Mouse (Mus musculus): ENCODE data around the gene Depdc5.

DNA sequence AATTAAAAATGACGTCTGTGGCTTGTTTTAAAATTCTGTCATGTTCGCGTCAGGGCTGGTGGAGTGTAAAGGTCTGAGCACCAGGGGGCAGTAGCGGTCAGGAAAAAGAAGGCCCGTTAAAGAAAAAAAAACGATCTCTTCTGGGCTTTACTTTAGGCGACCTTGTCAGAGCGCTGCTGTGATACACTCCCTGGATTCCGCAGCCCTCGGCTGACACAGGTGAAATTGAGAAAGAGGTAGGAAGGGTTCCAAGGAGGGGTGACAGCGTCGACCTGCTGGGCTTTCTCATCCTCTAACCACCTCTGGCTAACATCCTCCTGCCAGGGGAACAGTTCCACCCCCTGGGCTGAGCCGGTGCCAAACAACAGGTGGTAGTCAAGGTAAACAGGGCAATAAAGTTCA lies 176.0 kb downstream of the Depdc5 start:
- TF ChIP-seq POLR2A (IDR thresholded peaks at IDR 0.05; ENCODE audit: low read depth, low read length) (no peak), CTCF (IDR thresholded peaks at IDR 0.05; ENCODE audit: borderline replicate concordance, insufficient read depth, low read length) (peak; percentile 40; the same call in 1 of the 2 replicates)

All from embryonic fibroblast, embryonic 13.5 days (primary cell).